ENCODE assay signal across 31 mouse cellular contexts in the genomic region with DNA sequence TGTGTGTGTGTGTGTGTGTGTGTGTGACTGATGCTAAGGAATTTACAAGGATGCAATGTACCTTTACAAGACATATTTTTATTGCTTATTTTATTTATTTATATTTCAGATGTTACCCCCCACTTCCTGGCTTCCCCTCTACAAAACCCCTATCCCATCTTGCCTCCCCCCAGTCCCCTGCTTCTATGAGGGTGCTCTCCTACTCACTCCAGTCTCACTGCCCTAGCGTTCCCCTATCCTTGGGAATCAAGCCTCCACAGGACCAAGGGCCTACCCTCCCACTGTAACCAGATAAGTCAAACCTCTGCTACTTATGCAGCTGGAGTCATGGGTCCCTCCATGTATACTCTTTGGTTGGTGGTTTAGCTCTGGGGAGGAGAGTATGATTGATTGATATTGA.
"Had no signal": no experiment of that assay in that cellular context is flagged by ENCODE, and none has a peak within 500 bp of the region (broad histone marks: within the 10 kb centered on the region; RNA-seq: fewer than 3 reads in every experiment).

No protein-coding gene starts in this region.

- H3K4me2 ChIP-seq: limb, embryonic 12.5 days; limb, embryonic 13.5 days; limb, embryonic 15.5 days; liver, embryonic 11.5 days; liver, embryonic 12.5 days; liver, embryonic 13.5 days; liver, embryonic 15.5 days; lung, embryonic 14.5 days; lung, embryonic 15.5 days; midbrain, embryonic 12.5 days; midbrain, embryonic 13.5 days; midbrain, embryonic 15.5 days; neural tube, embryonic 12.5 days; neural tube, embryonic 13.5 days had no signal

- H3K27me3 ChIP-seq: limb, embryonic 12.5 days; limb, embryonic 13.5 days; limb, embryonic 15.5 days; liver, embryonic 12.5 days; liver, embryonic 13.5 days; liver, embryonic 15.5 days; lung, embryonic 15.5 days; megakaryocyte, embryonic 14.5 days; midbrain, embryonic 12.5 days; midbrain, embryonic 13.5 days; midbrain, embryonic 15.5 days; neural tube, embryonic 12.5 days; neural tube, embryonic 13.5 days had no signal

- H3K4me3 ChIP-seq: limb, embryonic 10.5 days; limb, embryonic 12.5 days; limb, embryonic 13.5 days; limb, embryonic 15.5 days; liver, embryonic 12.5 days; liver, embryonic 13.5 days; liver, embryonic 15.5 days; lung, embryonic 15.5 days; megakaryocyte, embryonic 14.5 days; midbrain, embryonic 10.5 days; midbrain, embryonic 12.5 days; midbrain, embryonic 13.5 days; midbrain, embryonic 15.5 days; myocyte; neural tube, embryonic 12.5 days; neural tube, embryonic 13.5 days had no signal

- H3K4me1 ChIP-seq: limb, embryonic 10.5 days; limb, embryonic 12.5 days; limb, embryonic 13.5 days; limb, embryonic 15.5 days; liver, embryonic 12.5 days; liver, embryonic 13.5 days; liver, embryonic 15.5 days; lung, embryonic 15.5 days; megakaryocyte, embryonic 14.5 days; midbrain, embryonic 10.5 days; midbrain, embryonic 12.5 days; midbrain, embryonic 13.5 days; midbrain, embryonic 15.5 days; neural tube, embryonic 12.5 days; neural tube, embryonic 13.5 days had no signal

- H3K9me3 ChIP-seq: limb, embryonic 10.5 days; limb, embryonic 12.5 days; limb, embryonic 13.5 days; limb, embryonic 15.5 days; liver, embryonic 12.5 days; liver, embryonic 13.5 days; liver, embryonic 15.5 days; lung, embryonic 15.5 days; megakaryocyte, embryonic 14.5 days; midbrain, embryonic 10.5 days; midbrain, embryonic 12.5 days; midbrain, embryonic 13.5 days; midbrain, embryonic 15.5 days; neural tube, embryonic 12.5 days; neural tube, embryonic 13.5 days had no signal

- H3K27ac ChIP-seq: limb, embryonic 10.5 days; limb, embryonic 12.5 days; limb, embryonic 13.5 days; limb, embryonic 15.5 days; liver, embryonic 12.5 days; liver, embryonic 13.5 days; liver, embryonic 14.5 days; liver, embryonic 15.5 days; lung, embryonic 15.5 days; macrophage; midbrain, embryonic 10.5 days; midbrain, embryonic 12.5 days; midbrain, embryonic 13.5 days; midbrain, embryonic 15.5 days; neural tube, embryonic 12.5 days; neural tube, embryonic 13.5 days had no signal

- ATAC-seq: liver, embryonic 12.5 days; liver, postnatal 0 days; lung, postnatal 0 days; midbrain, embryonic 13.5 days; midbrain, embryonic 15.5 days; midbrain, embryonic 16.5 days had no signal

- H3K9ac ChIP-seq: limb, embryonic 12.5 days; limb, embryonic 13.5 days; limb, embryonic 15.5 days; liver, embryonic 12.5 days; liver, embryonic 13.5 days; liver, embryonic 14.5 days; liver, embryonic 15.5 days; liver, postnatal 0 days; lung, embryonic 14.5 days; lung, embryonic 15.5 days; midbrain, embryonic 12.5 days; midbrain, embryonic 13.5 days; midbrain, embryonic 15.5 days; neural tube, embryonic 12.5 days; neural tube, embryonic 13.5 days had no signal

- H3K36me3 ChIP-seq: limb, embryonic 10.5 days; limb, embryonic 12.5 days; limb, embryonic 13.5 days; limb, embryonic 15.5 days; liver, embryonic 12.5 days; liver, embryonic 13.5 days; liver, embryonic 15.5 days; lung, embryonic 15.5 days; midbrain, embryonic 10.5 days; midbrain, embryonic 12.5 days; midbrain, embryonic 13.5 days; midbrain, embryonic 15.5 days; neural tube, embryonic 12.5 days; neural tube, embryonic 13.5 days had no signal

- DNase-seq: left cerebral cortex, postnatal 4 days; liver; liver, embryonic 13.5 days; liver, postnatal 0 days; lung, adult 18-20 months; lung, adult 2 months; lung, embryonic 14.5 days; lung, postnatal 10 days; lung, postnatal 14 days; lung, postnatal 36 days; lung, postnatal 4 days had no signal
